Mouse (Mus musculus): ENCODE measurements around the gene Nt5c2. TPM values are rescaled to one million over a fixed set of nuclear protein-coding genes. Genes with fewer than 3 reads are reported as not detected.

Gene Nt5c2
- total RNA-seq, 4 experiments from 2014 or later: 44.2 to 83.0 (median 65.5) TPM

GRCm38 (mm10) chr19:46926357-46926756 lies 88.6 kb downstream of the Nt5c2 start:
- DNase-seq: no peak

GRCm38 (mm10) chr19:46920571-46920970 lies 94.4 kb downstream of the Nt5c2 start:
- no peak for DNase-seq

GRCm38 (mm10) chr19:46915406-46916080 lies 99.4 kb downstream of the Nt5c2 start:
- DNase-seq: no peak

GRCm38 (mm10) chr19:46913626-46914025 lies 101.3 kb downstream of the Nt5c2 start:
- no peak for DNase-seq

- DNase-seq: no peak
Observed at GRCm38 (mm10) chr19:46911492-46911891, 103.5 kb downstream of the Nt5c2 start.

- DNase-seq: no peak
Observed at GRCm38 (mm10) chr19:46908977-46909376, 106.0 kb downstream of the Nt5c2 start.

- DNase-seq: no peak
Observed at GRCm38 (mm10) chr19:46908207-46908606, 106.7 kb downstream of the Nt5c2 start.

- DNase-seq: no peak
Observed at GRCm38 (mm10) chr19:46905971-46906370, 109.0 kb downstream of the Nt5c2 start.

GRCm38 (mm10) chr19:46905383-46905782 lies 109.6 kb downstream of the Nt5c2 start:
- DNase-seq: no peak

- no peak for DNase-seq
Observed at GRCm38 (mm10) chr19:46904907-46905306, 110.0 kb downstream of the Nt5c2 start.

GRCm38 (mm10) chr19:46903379-46903778 lies 111.6 kb downstream of the Nt5c2 start:
- no peak for DNase-seq

GRCm38 (mm10) chr19:46901323-46901722 lies 113.6 kb downstream of the Nt5c2 start:
- DNase-seq: peak; percentile 86

GRCm38 (mm10) chr19:46900786-46901185 lies 114.2 kb downstream of the Nt5c2 start:
- no peak for DNase-seq

GRCm38 (mm10) chr19:46899871-46900270 lies 115.1 kb downstream of the Nt5c2 start:
- DNase-seq: peak; percentile 58

GRCm38 (mm10) chr19:46899306-46899705 lies 115.6 kb downstream of the Nt5c2 start:
- peak; percentile 68 for DNase-seq

GRCm38 (mm10) chr19:46898222-46898621 lies 116.7 kb downstream of the Nt5c2 start:
- no peak for DNase-seq

GRCm38 (mm10) chr19:46897135-46897534 lies 117.8 kb downstream of the Nt5c2 start:
- no peak for DNase-seq

GRCm38 (mm10) chr19:46893484-46893883 lies 121.5 kb downstream of the Nt5c2 start:
- no peak for DNase-seq

GRCm38 (mm10) chr19:46892856-46893255 lies 122.1 kb downstream of the Nt5c2 start:
- DNase-seq: no peak

- DNase-seq: no peak
Observed at GRCm38 (mm10) chr19:46890657-46891056, 124.3 kb downstream of the Nt5c2 start.

- DNase-seq: no peak
Observed at GRCm38 (mm10) chr19:46889666-46890065, 125.3 kb downstream of the Nt5c2 start.

GRCm38 (mm10) chr19:46887811-46888527 lies 127.0 kb downstream of the Nt5c2 start:
- DNase-seq: no peak

GRCm38 (mm10) chr19:46886826-46887225 lies 128.1 kb downstream of the Nt5c2 start:
- no peak for DNase-seq

- no peak for DNase-seq
Observed at GRCm38 (mm10) chr19:46885365-46885764, 129.6 kb downstream of the Nt5c2 start.

Measured in adrenal gland, adult 8-10 months (tissue).